In the genomic region with DNA sequence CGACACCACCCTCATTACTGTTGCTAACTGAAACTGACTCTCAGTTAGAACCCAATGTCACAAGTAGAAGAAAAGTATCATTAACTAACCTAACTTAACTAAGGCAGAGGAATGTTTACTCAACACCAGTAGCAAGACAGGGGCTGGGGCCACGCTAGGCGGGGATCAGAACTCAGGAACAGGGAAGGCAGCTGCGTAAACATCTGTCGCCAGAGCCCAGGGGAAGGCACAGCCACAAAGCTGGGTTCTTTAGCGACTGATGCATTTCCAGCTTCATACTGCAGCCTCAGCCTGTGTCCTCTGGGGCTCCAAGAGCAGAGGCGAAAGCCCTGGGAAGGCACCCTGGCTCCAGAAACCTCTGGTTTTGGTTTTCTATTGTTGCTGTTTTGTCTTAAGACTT, we compare ENCODE assay signal across 20 mouse cellular contexts. TPM values are rescaled to one million over a fixed set of nuclear protein-coding genes. Genes with fewer than 3 reads are reported as not detected.
DNase-seq lines count a peak whose midpoint lies in the region; ATAC-seq lines count a peak whose summit lies in the region.
"Had no signal": no experiment of that assay in that cellular context is flagged by ENCODE, and none has a peak within 500 bp of the region (broad histone marks: within the 10 kb centered on the region; RNA-seq: fewer than 3 reads in every experiment).

No protein-coding gene starts in this region.

- WGBS in kidney, embryonic 15.5 days = 54% methylated on average over 7 of the region's 7 CpGs
- 54% methylated on average over 7 of the region's 7 CpGs for WGBS in neural tube, embryonic 13.5 days
- 63% methylated on average over 7 of the region's 7 CpGs for WGBS in neural tube, embryonic 15.5 days

- H3K9me3 ChIP-seq in kidney, embryonic 15.5 days (replicated peaks) = no peaks in the 10 kb centered on the region
- no peaks in the 10 kb centered on the region for H3K9me3 ChIP-seq in neural tube, embryonic 13.5 days
- H3K9me3 ChIP-seq in neural tube, embryonic 15.5 days (replicated peaks) = no peaks in the 10 kb centered on the region
- H3K9me3 ChIP-seq: embryonic facial prominence, embryonic 12.5 days; forebrain, embryonic 12.5 days; heart, embryonic 12.5 days; hindbrain, embryonic 10.5 days had no signal

- no peak overlapping the region for H3K4me2 ChIP-seq in kidney, embryonic 15.5 days
- no peak overlapping the region for H3K4me2 ChIP-seq in neural tube, embryonic 13.5 days
- H3K4me2 ChIP-seq in neural tube, embryonic 15.5 days = no peak overlapping the region
- H3K4me2 ChIP-seq: embryonic facial prominence, embryonic 12.5 days; forebrain, embryonic 12.5 days; heart, embryonic 12.5 days; hindbrain, embryonic 14.5 days had no signal

- peak; percentile 86 for DNase-seq in heart, adult 11 months
- no peak for DNase-seq in heart, adult 8-10 months (ENCODE audit: low spot score)
- no peak for DNase-seq in kidney, postnatal 14 days
- DNase-seq in ovary, postnatal 36 days (ENCODE audit: low spot score) = no peak
- DNase-seq: adrenal gland, adult 2 months; adrenal gland, postnatal 25 days; cerebellum, adult 18-20 months; cerebellum, adult 9-11 months; cerebellum, postnatal 36 days; gastrocnemius, postnatal 10 days; heart, adult 2 months had no signal

- 0 out of 2 replicates have a peak, but pooled peaks have one; percentile 18 for ATAC-seq in kidney, embryonic 15.5 days (replicated peaks; ENCODE audit: low FRiP score)
- ATAC-seq in neural tube, embryonic 13.5 days (ENCODE audit: low read depth) = no peak
- no peak for ATAC-seq in neural tube, embryonic 15.5 days (ENCODE audit: low FRiP score)
- ATAC-seq: forebrain, embryonic 16.5 days had no signal

- H3K4me3 ChIP-seq in kidney, embryonic 15.5 days (replicated peaks) = no peak overlapping the region
- H3K4me3 ChIP-seq in neural tube, embryonic 13.5 days = no peak overlapping the region
- H3K4me3 ChIP-seq in neural tube, embryonic 15.5 days (replicated peaks) = no peak overlapping the region
- H3K4me3 ChIP-seq: embryonic facial prominence, embryonic 12.5 days; forebrain, embryonic 12.5 days; heart, adult 2 months; heart, embryonic 12.5 days; hindbrain, embryonic 10.5 days had no signal

- H3K27ac ChIP-seq in kidney, embryonic 15.5 days = no peak overlapping the region
- H3K27ac ChIP-seq in neural tube, embryonic 13.5 days (replicated peaks) = no peak overlapping the region
- H3K27ac ChIP-seq in neural tube, embryonic 15.5 days (replicated peaks) = no peak overlapping the region
- H3K27ac ChIP-seq: embryonic facial prominence, embryonic 12.5 days; forebrain, embryonic 12.5 days; heart, adult 2 months; hindbrain, embryonic 10.5 days; hindbrain, embryonic 14.5 days had no signal

- no peaks in the 10 kb centered on the region for H3K4me1 ChIP-seq in kidney, embryonic 15.5 days
- H3K4me1 ChIP-seq in neural tube, embryonic 13.5 days (replicated peaks) = no peaks in the 10 kb centered on the region
- no peaks in the 10 kb centered on the region for H3K4me1 ChIP-seq in neural tube, embryonic 15.5 days
- H3K4me1 ChIP-seq: embryonic facial prominence, embryonic 12.5 days; forebrain, embryonic 12.5 days had no signal

- H3K36me3 ChIP-seq in kidney, embryonic 15.5 days = no peaks in the 10 kb centered on the region
- no peaks in the 10 kb centered on the region for H3K36me3 ChIP-seq in neural tube, embryonic 13.5 days
- H3K36me3 ChIP-seq in neural tube, embryonic 15.5 days = no peaks in the 10 kb centered on the region
- H3K36me3 ChIP-seq: embryonic facial prominence, embryonic 12.5 days; forebrain, embryonic 12.5 days; heart, embryonic 12.5 days; hindbrain, embryonic 10.5 days had no signal

- no peak overlapping the region for H3K9ac ChIP-seq in kidney, embryonic 15.5 days
- H3K9ac ChIP-seq in neural tube, embryonic 13.5 days = 0 out of 2 replicates have a peak overlapping the region, but pooled peaks have one; percentile 17
- H3K9ac ChIP-seq in neural tube, embryonic 15.5 days (replicated peaks) = no peak overlapping the region
- H3K9ac ChIP-seq: embryonic facial prominence, embryonic 12.5 days; forebrain, embryonic 12.5 days; heart, embryonic 12.5 days; hindbrain, embryonic 14.5 days had no signal

- no peaks in the 10 kb centered on the region for H3K27me3 ChIP-seq in kidney, embryonic 15.5 days
- 0 out of 2 replicates have a peak, but pooled peaks cover 3% of the 10 kb centered on the region for H3K27me3 ChIP-seq in neural tube, embryonic 13.5 days
- H3K27me3 ChIP-seq in neural tube, embryonic 15.5 days (replicated peaks) = no peaks in the 10 kb centered on the region
- H3K27me3 ChIP-seq: embryonic facial prominence, embryonic 12.5 days; forebrain, embryonic 12.5 days; heart, embryonic 12.5 days had no signal

RNA-seq across cellular contexts. Expression of gene Gpx3, which starts 10.2 kb away (rescaled TPM):
- total RNA-seq in heart, adult 8-10 months (2022) = 100 to 1,000 TPM; 188 to 354 (median 218) TPM
- polyA plus RNA-seq in kidney, embryonic 15.5 days (2015; fragmentation: Nextera tagmentation; extraction: Ambion mirVana) = 156 and 157 TPM in 2 replicates
- 67.2 and 71.8 TPM in 2 replicates for polyA plus RNA-seq in neural tube, embryonic 13.5 days (2015; fragmentation: Nextera tagmentation; extraction: Ambion mirVana)
- polyA plus RNA-seq in neural tube, embryonic 15.5 days (2015; fragmentation: Nextera tagmentation; extraction: Ambion mirVana) = 69.2 and 82.4 TPM in 2 replicates

RNA-seq across cellular contexts. Expression of gene Hint1, which starts 25.9 kb away (rescaled TPM):
- total RNA-seq in heart, adult 8-10 months (2022) = 100 to 1,000 TPM; 213 to 341 (median 275) TPM
- 683 and 778 TPM in 2 replicates for polyA plus RNA-seq in kidney, embryonic 15.5 days (2015; fragmentation: Nextera tagmentation; extraction: Ambion mirVana)
- polyA plus RNA-seq in neural tube, embryonic 13.5 days (2015; fragmentation: Nextera tagmentation; extraction: Ambion mirVana) = 715 and 824 TPM in 2 replicates
- polyA plus RNA-seq in neural tube, embryonic 15.5 days (2015; fragmentation: Nextera tagmentation; extraction: Ambion mirVana) = 794 and 878 TPM in 2 replicates

RNA-seq across cellular contexts. Expression of gene Lyrm7, which starts 31.4 kb away (rescaled TPM):
- total RNA-seq in heart, adult 8-10 months (2022) = 10 to 100 TPM; 35.9 to 40.2 (median 39.3) TPM
- 5.3 and 8.6 TPM in 2 replicates for polyA plus RNA-seq in kidney, embryonic 15.5 days (2015; fragmentation: Nextera tagmentation; extraction: Ambion mirVana)
- 10.9 and 13.3 TPM in 2 replicates for polyA plus RNA-seq in neural tube, embryonic 13.5 days (2015; fragmentation: Nextera tagmentation; extraction: Ambion mirVana)
- 10.5 and 11.8 TPM in 2 replicates for polyA plus RNA-seq in neural tube, embryonic 15.5 days (2015; fragmentation: Nextera tagmentation; extraction: Ambion mirVana)
